Mouse (Mus musculus) MEL (cell line): ENCODE results near the gene Fam178b. TPM values are rescaled to one million over a fixed set of nuclear protein-coding genes. Genes with fewer than 3 reads are reported as not detected.
A peak's percentile ranks its signal among the peaks of the same experiment; 100 is the strongest.
"Not testable (repeated sequence)": the region's sequence is repeated elsewhere in the genome, so short reads cannot be mapped to it uniquely, and the experiment has no call there.

ENCODE experiments used
- DNase-seq: peaks from one replicate; pipeline ENCODE4 v3.0.0; 2011; ENCODE audit warnings: low read depth, low spot score
- H3K27ac ChIP-seq: 2 replicates; pipeline ENCODE4 v1.5.1; 2012; ENCODE audit warnings: low read depth, mild to moderate bottlenecking, control low read depth, low read length, moderate library complexity; ENCODE audit not compliant: control insufficient read depth
- H3K27me3 ChIP-seq, 2 experiments: fragments of 150-350 bp in 1 of 2; sonication (generic) in 1 of 2; 2 replicates each; pipeline ENCODE4 v1.6.1; 2012; ENCODE audit warnings: low read length in 2 of 2, mild to moderate bottlenecking in 2 of 2, improper control_type of control experiment in 1 of 2, moderate library complexity in 1 of 2; ENCODE audit not compliant: insufficient read depth in 2 of 2, control insufficient read depth in 1 of 2
- H3K36me3 ChIP-seq, 2 experiments: 2 replicates each; pipeline ENCODE4 v1.6.1; 2012 to 2014; ENCODE audit warnings: low read length in 2 of 2, improper control_type of control experiment in 1 of 2, inconsistent platforms in 1 of 2, mild to moderate bottlenecking in 1 of 2; ENCODE audit not compliant: insufficient read depth in 2 of 2, control insufficient read depth in 1 of 2
- H3K4me1 ChIP-seq, 2 experiments: fragments of 150-350 bp in 1 of 2; sonication (generic) in 1 of 2; 2 replicates each; pipeline ENCODE4 v1.6.1; 2012; ENCODE audit warnings: low read length in 2 of 2, improper control_type of control experiment in 1 of 2, mild to moderate bottlenecking in 1 of 2; ENCODE audit not compliant: insufficient read depth in 2 of 2, control insufficient read depth in 1 of 2
- H3K4me3 ChIP-seq, 2 experiments: fragments of 150-350 bp in 1 of 2; sonication (generic) in 1 of 2; 2 replicates each; pipeline ENCODE4 v1.5.1; 2012; ENCODE audit warnings: low read depth in 2 of 2, low read length in 2 of 2, mild to moderate bottlenecking in 2 of 2, moderate library complexity in 2 of 2, control low read depth in 1 of 2, improper control_type of control experiment in 1 of 2; ENCODE audit not compliant: control insufficient read depth in 1 of 2, insufficient read depth in 1 of 2
- H3K79me2 ChIP-seq: 2 replicates; pipeline ENCODE4 v1.6.1; 2012; ENCODE audit warnings: mild to moderate bottlenecking, low read length, moderate library complexity; ENCODE audit not compliant: control insufficient read depth, poor library complexity, insufficient read depth
- H3K9ac ChIP-seq: 2 replicates; pipeline ENCODE4 v1.6.1; 2012; ENCODE audit warnings: low read depth, mild to moderate bottlenecking, control low read depth, low read length, moderate library complexity; ENCODE audit not compliant: control insufficient read depth, poor library complexity, severe bottlenecking
- H3K9me3 ChIP-seq: fragments of 150-350 bp; sonication (generic); replicated peaks from 2 replicates; pipeline ENCODE4 v1.6.1; 2012; ENCODE audit warnings: mild to moderate bottlenecking, low read length, improper control_type of control experiment, moderate library complexity; ENCODE audit not compliant: insufficient read depth
- CTCF ChIP-seq, 3 experiments: IDR thresholded peaks in 2 of 3; conservative IDR thresholded peaks in 1 of 3; 2 replicates each; pipeline ENCODE4 v1.5.1; 2011 to 2012; ENCODE audit warnings: low read length in 3 of 3, low read depth in 2 of 3, mild to moderate bottlenecking in 2 of 3, improper control_type of control experiment in 1 of 3, inconsistent platforms in 1 of 3, mixed read lengths in 1 of 3, moderate library complexity in 1 of 3; ENCODE audit not compliant: control insufficient read depth in 1 of 3, insufficient read depth in 1 of 3, poor library complexity in 1 of 3, severe bottlenecking in 1 of 3
- ELF1 ChIP-seq: IDR thresholded peaks from 2 replicates; pipeline ENCODE4 v1.6.1; 2014; ENCODE audit warnings: low read depth, mild to moderate bottlenecking, inconsistent platforms, low read length, improper control_type of control experiment, moderate library complexity
- EP300 ChIP-seq, 2 experiments: IDR thresholded peaks; 2 replicates each; pipeline ENCODE4 v1.6.1; 2011; ENCODE audit warnings: improper control_type of control experiment in 2 of 2, low read length in 2 of 2, low read depth in 1 of 2, mild to moderate bottlenecking in 1 of 2
- GABPA ChIP-seq: IDR thresholded peaks from 2 replicates; pipeline ENCODE4 v1.6.1; 2012; ENCODE audit warnings: low read depth, mild to moderate bottlenecking, inconsistent platforms, low read length, improper control_type of control experiment, moderate library complexity
- GATA1 ChIP-seq: IDR thresholded peaks from 2 replicates; pipeline ENCODE4 v1.6.1; 2011; ENCODE audit warnings: low read depth, low read length, improper control_type of control experiment
- HCFC1 ChIP-seq: IDR thresholded peaks from 2 replicates; pipeline ENCODE4 v1.6.1; 2012; ENCODE audit warnings: low read depth, mild to moderate bottlenecking, inconsistent platforms, low read length, improper control_type of control experiment, moderate library complexity
- MAX ChIP-seq: IDR thresholded peaks from 2 replicates; pipeline ENCODE4 v1.6.1; 2011; ENCODE audit warnings: low read length, improper control_type of control experiment
- MAZ ChIP-seq: IDR thresholded peaks from 2 replicates; pipeline ENCODE4 v1.6.1; 2012; ENCODE audit warnings: low read depth, mild to moderate bottlenecking, inconsistent platforms, low read length, improper control_type of control experiment
- MYC ChIP-seq: IDR thresholded peaks from 2 replicates; pipeline ENCODE4 v1.6.1; 2011; ENCODE audit warnings: low read depth, mild to moderate bottlenecking, low read length, improper control_type of control experiment, moderate library complexity
- NELFE ChIP-seq: IDR thresholded peaks from 2 replicates; pipeline ENCODE4 v1.6.1; 2011; ENCODE audit warnings: low read depth, low read length, improper control_type of control experiment
- RAD21 ChIP-seq: IDR thresholded peaks from 2 replicates; pipeline ENCODE4 v1.6.1; 2011; ENCODE audit warnings: mild to moderate bottlenecking, low read depth, low read length, improper control_type of control experiment
- RCOR1 ChIP-seq: IDR thresholded peaks from 2 replicates; pipeline ENCODE4 v1.6.1; 2012; ENCODE audit warnings: low read depth, mild to moderate bottlenecking, inconsistent platforms, low read length, improper control_type of control experiment
- SIN3A ChIP-seq: IDR thresholded peaks from 2 replicates; pipeline ENCODE4 v1.6.1; 2012; ENCODE audit warnings: low read length, improper control_type of control experiment, inconsistent platforms
- TBP ChIP-seq: IDR thresholded peaks from 2 replicates; pipeline ENCODE4 v1.8.0; 2011; ENCODE audit warnings: low read depth, low read length, improper control_type of control experiment
- TCF12 ChIP-seq: IDR thresholded peaks from 2 replicates; pipeline ENCODE4 v1.6.1; 2014; ENCODE audit warnings: low read depth, mild to moderate bottlenecking, inconsistent platforms, low read length, improper control_type of control experiment, moderate library complexity
- ZNF384 ChIP-seq: IDR thresholded peaks from 2 replicates; pipeline ENCODE4 v1.6.1; 2012; ENCODE audit warnings: low read depth, mild to moderate bottlenecking, inconsistent platforms, low read length, improper control_type of control experiment
- polyA plus RNA-seq, 2 experiments: library from polyadenylated mRNA; stranded (reverse) in 1 of 2; unstranded in 1 of 2; fragments of >175 nt in 1 of 2; fragments of >200 nt in 1 of 2; gene quantifications; 2 replicates each; pipeline versions ENCODE4 v1.2.1 to v1.2.4; 2012; ENCODE audit warnings: low replicate concordance in 2 of 2, low read depth in 1 of 2; ENCODE audit not compliant: insufficient read length in 2 of 2, insufficient read depth in 1 of 2, missing spikeins in 1 of 2
- total RNA-seq: library from RNA; depleted of rRNA; stranded (reverse); fragments of 300-350 nt; gene quantifications from 2 replicates; pipeline ENCODE4 v1.2.3, GENCODE M21; 2012

Gene Fam178b
- total and polyA plus RNA-seq, 3 experiments = 0.19 to 0.29 TPM; not detected in 1

- Histone ChIP-seq H3K9me3 (no peaks in the 10 kb centered on the region), H3K27me3 (peaks cover 2 to 6% of the 10 kb centered on the region in 2 experiments), H3K4me3 (no peak overlapping the region), H3K27ac (no peak overlapping the region), H3K4me1 (peaks cover 6 to 24% of the 10 kb centered on the region in 2 experiments; a peak in 2 of 4 replicates), H3K79me2 (no peaks in the 10 kb centered on the region), H3K36me3 (peaks cover 0 to 16% of the 10 kb centered on the region in 2 experiments; a peak in 2 of 4 replicates), H3K9ac (no peak overlapping the region)
- peak; percentile 66 for DNase-seq
- TF ChIP-seq SIN3A (no peak), GATA1 (peak; percentile 25; the same call in 1 of the 2 replicates), CTCF (IDR thresholded peaks at IDR 0.05 in 2 of 3, conservative IDR thresholded peaks at IDR 0.05 in 1 of 3; ENCODE audit: control insufficient read depth in 1 of 3, insufficient read depth in 1 of 3, low read depth in 2 of 3, low read length in 3 of 3, poor library complexity in 1 of 3, severe bottlenecking in 1 of 3) (no peak), MAZ (no peak), MYC (no peak), TCF12 (peak; percentile 52; the same call in 1 of the 2 replicates), RCOR1 (no peak), EP300 (IDR thresholded peaks at IDR 0.05; ENCODE audit: low read depth in 1 of 2, low read length in 2 of 2) (peak in 1 of 2 experiments; percentile 47; a peak in 1 of 4 replicates), NELFE (no peak), RAD21 (no peak), ELF1 (no peak)
Measured at GRCm38 (mm10) chr1:36670256-36670655, 12.7 kb downstream of the Fam178b start.

- DNase-seq = peak; percentile 32
- TF ChIP-seq TBP (peak; percentile 94), ZNF384 (0 out of 2 replicates have a peak, but pooled peaks have one; percentile 20)
- not testable (repeated sequence) for H3K9ac ChIP-seq, H3K27me3 ChIP-seq, H3K9me3 ChIP-seq, H3K79me2 ChIP-seq, H3K27ac ChIP-seq, H3K4me3 ChIP-seq
- H3K4me1 ChIP-seq = peaks cover 16 to 34% of the 10 kb centered on the region in 2 experiments; a peak in 3 of 4 replicates
- peaks cover 0 to 27% of the 10 kb centered on the region in 2 experiments; a peak in 2 of 4 replicates for H3K36me3 ChIP-seq
Measured at GRCm38 (mm10) chr1:36668007-36668406, 15.0 kb downstream of the Fam178b start.

DNA sequence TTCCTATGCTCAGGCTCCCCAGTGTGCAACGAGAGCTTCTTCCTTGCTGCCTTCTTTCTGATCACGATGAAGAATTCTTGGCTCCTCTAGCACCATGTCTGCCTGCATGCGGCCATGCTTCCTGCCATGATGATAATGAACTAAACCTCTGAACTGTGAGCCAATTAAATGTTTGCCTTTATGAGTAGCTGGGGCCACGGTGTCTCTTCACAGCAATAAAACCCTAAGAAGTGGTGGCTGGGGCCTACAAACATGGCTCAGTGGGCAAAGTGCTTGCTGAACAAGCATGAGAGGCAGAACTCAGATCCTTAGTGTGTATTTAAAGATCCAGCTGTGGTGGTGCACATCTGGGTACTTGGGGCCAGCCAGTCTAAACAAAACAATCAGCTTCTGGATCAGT is 17.0 kb downstream of the Fam178b start:
- no peak for DNase-seq
- H3K27me3 ChIP-seq = no peaks in the 10 kb centered on the region
- peaks cover 0 to 22% of the 10 kb centered on the region in 2 experiments; a peak in 2 of 4 replicates for H3K36me3 ChIP-seq
- no peak overlapping the region for H3K4me3 ChIP-seq
- peaks cover 16 to 27% of the 10 kb centered on the region in 2 experiments; a peak in 3 of 4 replicates for H3K4me1 ChIP-seq
- no peak overlapping the region; the same call in 1 of the 2 replicates for H3K27ac ChIP-seq
- H3K9me3 ChIP-seq = no peaks in the 10 kb centered on the region
- H3K79me2 ChIP-seq = no peaks in the 10 kb centered on the region
- H3K9ac ChIP-seq = no peak overlapping the region
- TF ChIP-seq RAD21 = no peak
- no peak for TF ChIP-seq GABPA
- TF ChIP-seq GATA1 = no peak
- TF ChIP-seq MAX = no peak
- no peak for TF ChIP-seq NELFE
- no peak for TF ChIP-seq MAZ
- no peak for TF ChIP-seq CTCF (IDR thresholded peaks at IDR 0.05 in 2 of 3, conservative IDR thresholded peaks at IDR 0.05 in 1 of 3; ENCODE audit: control insufficient read depth in 1 of 3, insufficient read depth in 1 of 3, low read depth in 2 of 3, low read length in 3 of 3, poor library complexity in 1 of 3, severe bottlenecking in 1 of 3)
- no peak for TF ChIP-seq HCFC1
- no peak for TF ChIP-seq EP300 (IDR thresholded peaks at IDR 0.05; ENCODE audit: low read depth in 1 of 2, low read length in 2 of 2)
